Mouse (Mus musculus) erythroid progenitor cell, adult 5-6 weeks (primary cell): ENCODE results near the gene Gm32717. TPM values are rescaled to one million over a fixed set of nuclear protein-coding genes. Genes with fewer than 3 reads are reported as not detected.
"Not testable (repeated sequence)": the region's sequence is repeated elsewhere in the genome, so short reads cannot be mapped to it uniquely, and the experiment has no call there.

Experiments
- ATAC-seq: replicated peaks from 2 replicates; pipeline ENCODE4 v1.8.0; 2016; ENCODE audit warnings: moderate number of reproducible peaks, mild to moderate bottlenecking, moderate TSS enrichment, inconsistent platforms; ENCODE audit not compliant: poor library complexity, low FRiP score, severe bottlenecking
- total RNA-seq, 2 experiments: library from RNA; stranded (forward) in 1 of 2; stranded (reverse) in 1 of 2; fragments of 150-400 nt in 1 of 2; fragments of 186-747, 209-891 nt in 1 of 2; gene quantifications; 2 replicates each; pipeline versions ENCODE4 v1.2.3 to v1.2.4; 2015 to 2017; ENCODE audit warnings: low replicate concordance in 2 of 2

The Gm32717 gene
- total RNA-seq (2015; ENCODE audit: low replicate concordance) (not detected in 2 replicates), total RNA-seq (2017; ENCODE audit: low replicate concordance) (not detected in 2 replicates)

GRCm38 (mm10) chr10:118240680-118241079 is at the start of gene Gm32717:
Gm32717 (minus strand) TSS chr10:118240780.
- ATAC-seq = not testable (repeated sequence)

- not testable (repeated sequence) for ATAC-seq
Observed at GRCm38 (mm10) chr10:118283016-118283415, 42.4 kb upstream of the Gm32717 start.

- not testable (repeated sequence) for ATAC-seq
Observed at GRCm38 (mm10) chr10:118282565-118282964, 42.0 kb upstream of the Gm32717 start.

GRCm38 (mm10) chr10:118278069-118278468 is 37.5 kb upstream of the Gm32717 start:
- ATAC-seq = not testable (repeated sequence)

- ATAC-seq = not testable (repeated sequence)
Observed at GRCm38 (mm10) chr10:118271416-118271815, 30.8 kb upstream of the Gm32717 start.

- ATAC-seq = not testable (repeated sequence)
Observed at GRCm38 (mm10) chr10:118268812-118269211, 28.2 kb upstream of the Gm32717 start.

GRCm38 (mm10) chr10:118258388-118258787 is 17.8 kb upstream of the Gm32717 start, which contains the start of gene Gm32802:
Gm32802 (plus strand) TSS chr10:118258688.
- not testable (repeated sequence) for ATAC-seq

GRCm38 (mm10) chr10:118250852-118251295 is 10.3 kb upstream of the Gm32717 start:
- no peak for ATAC-seq

- ATAC-seq = not testable (repeated sequence)
Observed at GRCm38 (mm10) chr10:118249006-118249595, 8.5 kb upstream of the Gm32717 start.

GRCm38 (mm10) chr10:118232607-118233006 is 8.0 kb downstream of the Gm32717 start:
- ATAC-seq = not testable (repeated sequence)

- ATAC-seq = not testable (repeated sequence)
Observed at GRCm38 (mm10) chr10:118227629-118228028, 13.0 kb downstream of the Gm32717 start.

- not testable (repeated sequence) for ATAC-seq
Observed at GRCm38 (mm10) chr10:118215719-118216393, 24.7 kb downstream of the Gm32717 start.

- no peak for ATAC-seq
Observed at GRCm38 (mm10) chr10:118204642-118205041, 35.9 kb downstream of the Gm32717 start, which contains the start of gene Il22. Il22 (plus strand) TSS chr10:118204942.

- not testable (repeated sequence) for ATAC-seq
Observed at GRCm38 (mm10) chr10:118195150-118195549, 45.4 kb downstream of the Gm32717 start.

Other genes with a start within 250 kb of the Gm32717 start
- 8.0 and 12.3 TPM in 2 replicates for gene Mdm1, start 99.0 kb downstream of the Gm32717 start, total RNA-seq (2015; ENCODE audit: low replicate concordance)
- gene Mdm1, start 99.0 kb downstream of the Gm32717 start, total RNA-seq (2017; ENCODE audit: low replicate concordance) = 30.4 and 41.5 TPM in 2 replicates
- gene Il22, start 35.8 kb downstream of the Gm32717 start, total RNA-seq (2015; ENCODE audit: low replicate concordance) = not detected in 2 replicates
- gene Il22, start 35.8 kb downstream of the Gm32717 start, total RNA-seq (2017; ENCODE audit: low replicate concordance) = not detected in 2 replicates
- not detected in 2 replicates for gene Gm32802, start 17.9 kb upstream of the Gm32717 start, total RNA-seq (2015; ENCODE audit: low replicate concordance)
- gene Gm32802, start 17.9 kb upstream of the Gm32717 start, total RNA-seq (2017; ENCODE audit: low replicate concordance) = not detected in 2 replicates
- gene Iltifb, start 54.3 kb upstream of the Gm32717 start, total RNA-seq (2015; ENCODE audit: low replicate concordance) = not detected in 2 replicates
- not detected in 2 replicates for gene Iltifb, start 54.3 kb upstream of the Gm32717 start, total RNA-seq (2017; ENCODE audit: low replicate concordance)
- not detected in 2 replicates for gene Gm9040, start 86.2 kb upstream of the Gm32717 start, total RNA-seq (2015; ENCODE audit: low replicate concordance)
- gene Gm9040, start 86.2 kb upstream of the Gm32717 start, total RNA-seq (2017; ENCODE audit: low replicate concordance) = not detected in 2 replicates
- gene Gm9044, start 91.6 kb upstream of the Gm32717 start, total RNA-seq (2015; ENCODE audit: low replicate concordance) = not detected in 2 replicates
- not detected in 2 replicates for gene Gm9044, start 91.6 kb upstream of the Gm32717 start, total RNA-seq (2017; ENCODE audit: low replicate concordance)
- gene Gm9045, start 97.1 kb upstream of the Gm32717 start, total RNA-seq (2015; ENCODE audit: low replicate concordance) = not detected in 2 replicates
- not detected in 2 replicates for gene Gm9045, start 97.1 kb upstream of the Gm32717 start, total RNA-seq (2017; ENCODE audit: low replicate concordance)
- not detected in 2 replicates for gene Gm9046, start 102.5 kb upstream of the Gm32717 start, total RNA-seq (2015; ENCODE audit: low replicate concordance)
- not detected in 2 replicates for gene Gm9046, start 102.5 kb upstream of the Gm32717 start, total RNA-seq (2017; ENCODE audit: low replicate concordance)
- not detected in 2 replicates for gene Gm9048, start 107.9 kb upstream of the Gm32717 start, total RNA-seq (2015; ENCODE audit: low replicate concordance)
- gene Gm9048, start 107.9 kb upstream of the Gm32717 start, total RNA-seq (2017; ENCODE audit: low replicate concordance) = not detected in 2 replicates
- not detected in 2 replicates for gene Gm9049, start 113.3 kb upstream of the Gm32717 start, total RNA-seq (2015; ENCODE audit: low replicate concordance)
- gene Gm9049, start 113.3 kb upstream of the Gm32717 start, total RNA-seq (2017; ENCODE audit: low replicate concordance) = not detected in 2 replicates
- not detected in 2 replicates for gene Ifng, start 200.3 kb upstream of the Gm32717 start, total RNA-seq (2015; ENCODE audit: low replicate concordance)
- gene Ifng, start 200.3 kb upstream of the Gm32717 start, total RNA-seq (2017; ENCODE audit: low replicate concordance) = 0.26 TPM in 1 of 2 replicates, not detected in the other